Mouse (Mus musculus) E14TG2a.4 (cell line): ENCODE data around the gene Tmem189.

Experiments
- CTCF ChIP-seq: conservative IDR thresholded peaks from 2 replicates; pipeline ENCODE4 v1.5.1; 2014; ENCODE audit warnings: low read length
- POU5F1 ChIP-seq: IDR thresholded peaks from 2 replicates; pipeline ENCODE4 v1.6.1; 2014; ENCODE audit warnings: low read length, borderline replicate concordance

DNA sequence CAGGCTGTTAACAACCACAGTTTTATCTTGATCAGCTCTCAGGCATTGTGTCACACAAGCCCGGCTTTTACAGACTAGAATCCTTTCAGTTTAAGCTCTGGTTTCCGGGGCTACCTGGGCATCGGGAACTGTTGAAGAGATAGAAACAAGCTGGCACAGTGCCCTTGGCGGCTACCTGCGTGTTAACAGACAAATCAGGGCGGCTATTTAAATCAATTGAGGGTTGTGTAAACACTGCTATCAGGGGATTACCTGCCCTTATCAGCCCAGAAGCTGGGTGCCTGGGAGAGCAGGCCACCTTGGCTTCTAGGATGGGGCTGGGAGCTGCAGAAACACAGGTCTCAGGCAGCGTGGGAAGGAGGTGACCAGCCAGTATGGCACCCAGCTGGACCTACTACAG, 36.9 kb downstream of the Tmem189 start:
- no peak for TF ChIP-seq CTCF
- TF ChIP-seq POU5F1: no peak
